Mouse (Mus musculus) bone marrow macrophage, adult 2 months (primary cell): ENCODE data around the gene Pola2.

Experiments
- CTCF ChIP-seq: IDR thresholded peaks from 2 replicates; pipeline ENCODE4 v1.5.1; 2012; ENCODE audit warnings: low read depth, mild to moderate bottlenecking, low read length, moderate library complexity
- POLR2A ChIP-seq: IDR thresholded peaks from 2 replicates; pipeline ENCODE4 v1.6.1; 2012; ENCODE audit warnings: mild to moderate bottlenecking, low read depth, low read length, borderline replicate concordance

DNA sequence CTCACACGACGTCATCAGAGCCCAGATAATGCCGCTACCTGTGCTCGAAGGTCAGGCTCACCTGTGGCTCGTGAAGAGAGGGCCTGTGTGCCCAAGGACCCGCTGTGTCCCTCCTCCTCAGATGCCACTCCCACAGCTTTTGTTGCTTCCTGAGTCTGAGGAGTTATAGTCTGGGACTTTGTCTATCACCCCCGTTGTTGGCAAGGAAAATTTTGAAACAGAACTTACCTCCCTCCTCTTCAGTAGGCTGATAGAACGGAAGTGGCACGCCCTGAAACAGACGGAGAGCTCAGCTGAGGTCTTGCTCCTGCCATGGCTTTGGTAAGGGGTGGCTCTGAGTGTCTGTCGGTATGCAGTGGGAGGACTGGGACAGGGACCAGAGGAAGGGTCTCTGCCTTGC is 13.8 kb downstream of the Pola2 start:
- no peak for TF ChIP-seq CTCF
- TF ChIP-seq POLR2A: no peak
